Mouse (Mus musculus): ENCODE measurements around the gene Cenpq. TPM values are rescaled to one million over a fixed set of nuclear protein-coding genes. Genes with fewer than 3 reads are reported as not detected.

Gene Cenpq
- total RNA-seq, 1 experiment from 2014 or later = 35.8 TPM

DNA sequence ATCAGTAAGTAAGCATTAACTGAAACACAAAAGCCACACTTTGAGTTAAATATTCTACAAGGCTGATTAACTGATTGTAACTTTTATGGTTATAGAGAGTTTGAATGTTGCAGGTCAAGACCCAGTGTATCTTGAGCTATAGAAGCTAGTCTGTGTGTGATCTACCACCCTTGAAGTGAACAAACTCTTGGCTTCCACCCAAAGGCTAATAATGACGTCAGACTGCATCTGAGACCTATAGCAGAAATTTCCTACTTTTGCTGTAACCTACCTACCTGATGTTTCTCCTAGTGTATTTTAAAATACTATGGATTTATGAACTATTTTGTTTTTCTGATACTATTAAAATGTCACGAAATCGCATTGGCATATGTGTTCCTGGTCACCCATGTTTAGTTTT lies 60.1 kb downstream of the Cenpq start:
- no peak for ATAC-seq (replicated peaks; ENCODE audit: insufficient number of reproducible peaks, low FRiP score, low TSS enrichment, poor library complexity, severe bottlenecking)

DNA sequence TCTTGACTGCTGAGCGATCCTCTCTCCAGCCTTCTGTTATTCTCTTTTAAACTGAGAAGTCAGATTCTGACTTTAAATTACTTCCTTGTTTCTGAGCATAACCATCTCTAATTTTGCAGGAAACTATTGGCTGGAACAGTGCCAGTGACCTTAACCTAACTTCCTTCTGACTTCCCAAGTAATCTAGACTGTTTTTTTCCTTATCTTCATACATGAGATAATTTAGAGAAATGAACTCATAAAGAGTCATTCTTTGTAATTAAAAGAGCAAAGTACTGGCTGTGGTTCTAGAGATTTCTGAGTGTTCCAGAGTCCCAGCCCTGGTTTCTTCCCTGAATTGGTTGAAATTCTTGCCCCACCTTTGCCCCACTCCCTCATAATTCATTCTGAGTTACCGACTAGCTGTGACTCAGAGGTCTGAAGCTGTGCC lies 61.2 kb downstream of the Cenpq start:
- ATAC-seq (replicated peaks; ENCODE audit: insufficient number of reproducible peaks, low FRiP score, low TSS enrichment, poor library complexity, severe bottlenecking) = no peak

Other genes starting within 250 kb of the Cenpq start
- not detected in 3 replicates for gene Esp1, start 207.9 kb downstream of the Cenpq start, total RNA-seq (2017)
- 2.0 TPM in 1 of 3 replicates, not detected in the others for gene Crisp2, start 128.0 kb downstream of the Cenpq start, total RNA-seq (2017)
- gene Rhag, start 123.9 kb downstream of the Cenpq start, total RNA-seq (2017) = 0.49 TPM in 1 of 3 replicates, not detected in the others
- gene 9130008F23Rik, start 54.5 kb downstream of the Cenpq start, total RNA-seq (2017) = 1.5 to 10.3 TPM (median 4.2 TPM) in 3 replicates
- not detected in 3 replicates for gene Glyatl3, start 20.7 kb downstream of the Cenpq start, total RNA-seq (2017)
- gene Mut, start 362 bp downstream of the Cenpq start, total RNA-seq (2017) = 16.9 to 22.2 TPM (median 17.2 TPM) in 3 replicates